In the genomic region with DNA sequence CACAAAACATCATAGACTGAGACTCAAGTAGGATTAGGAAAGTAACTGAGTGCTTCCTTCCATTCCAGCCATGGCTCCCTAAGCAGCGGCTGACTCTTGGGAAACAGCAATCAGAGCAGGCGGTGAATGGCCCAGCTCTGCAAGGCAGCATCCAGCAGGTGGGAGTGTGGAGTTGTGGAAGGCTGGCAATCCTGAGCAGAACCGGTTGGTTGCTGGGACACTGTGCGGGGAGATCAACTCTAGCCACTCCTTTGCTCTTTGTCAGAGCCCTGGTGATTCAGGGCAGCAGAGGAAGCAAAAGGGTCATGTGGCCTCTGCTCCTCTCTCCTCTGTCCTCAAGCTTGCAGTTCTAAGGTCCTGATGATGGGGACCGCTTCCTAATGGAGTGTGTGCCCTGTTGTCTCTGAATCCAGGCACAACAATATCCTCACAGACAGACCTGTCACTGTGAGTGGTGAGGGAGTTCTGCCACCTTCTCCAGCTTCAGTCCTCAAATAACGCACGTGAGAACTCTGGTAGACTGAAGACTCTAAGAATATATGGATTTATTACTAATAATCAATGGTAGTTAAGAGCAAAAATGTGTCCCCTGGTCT, we compare ENCODE assay signal across 9 mouse cellular contexts. TPM values are rescaled to one million over a fixed set of nuclear protein-coding genes. Genes with fewer than 3 reads are reported as not detected.
DNase-seq lines count a peak whose midpoint lies in the region; ATAC-seq and TF ChIP-seq lines count a peak whose summit lies in the region.
"Had no signal": no experiment of that assay in that cellular context is flagged by ENCODE, and none has a peak within 500 bp of the region (broad histone marks: within the 10 kb centered on the region; RNA-seq: fewer than 3 reads in every experiment).

No protein-coding gene starts in this region.

- 0 out of 2 replicates have a peak, but pooled peaks cover 3% of the 10 kb centered on the region for H3K4me1 ChIP-seq in hindbrain, embryonic 15.5 days (replicated peaks)

- WGBS in hindbrain, embryonic 15.5 days = 17% methylated on average over 7 of the region's 7 CpGs

- peak; percentile 84 for TF ChIP-seq CTCF in left cerebral cortex, adult 2 months (IDR thresholded peaks at IDR 0.05)

- H3K27me3 ChIP-seq in hindbrain, embryonic 15.5 days = no peaks in the 10 kb centered on the region

- DNase-seq in adipocyte (ENCODE audit: low spot score) = peak; percentile 69
- peak; percentile 66 to 71 for DNase-seq in cerebellum, postnatal 36 days
- DNase-seq in frontal cortex, postnatal 36 days (ENCODE audit: low spot score in 2 of 2) = peak; percentile 75 to 83
- peak; percentile 77 to 81 for DNase-seq in left cerebral cortex, adult 2 months (ENCODE audit: extremely low spot score in 1 of 2, low spot score in 2 of 2)
- peak; percentile 77 to 82 for DNase-seq in lung, postnatal 4 days
- DNase-seq in right cerebral cortex, postnatal 14 days = peak; percentile 81

- H3K4me3 ChIP-seq in hindbrain, embryonic 15.5 days = no peak overlapping the region
- no peak overlapping the region for H3K4me3 ChIP-seq in left cerebral cortex, adult 2 months

- H3K9ac ChIP-seq in hindbrain, embryonic 15.5 days = no peak overlapping the region

- no peaks in the 10 kb centered on the region for H3K9me3 ChIP-seq in hindbrain, embryonic 15.5 days

- no peaks in the 10 kb centered on the region for H3K36me3 ChIP-seq in hindbrain, embryonic 15.5 days

- H3K4me2 ChIP-seq in hindbrain, embryonic 15.5 days = peak overlapping the region; percentile 33; the same call in 1 of the 2 replicates

- H3K27ac ChIP-seq in hindbrain, embryonic 15.5 days (replicated peaks) = no peak overlapping the region
- no peak overlapping the region for H3K27ac ChIP-seq in left cerebral cortex, adult 2 months

- intact Hi-C loops in left cerebral cortex, adult 2 months (cut with DNase I) = loop anchor here (1.0 to 10.0 kb wide), 2 partner anchors 87 to 646 kb away; no protein-coding TSS in a partner anchor

- peak; percentile 93 for ATAC-seq in hindbrain, embryonic 15.5 days (ENCODE audit: low FRiP score, low read depth)
- no peak for ATAC-seq in megakaryocyte, adult 5-6 weeks (ENCODE audit: poor library complexity, severe bottlenecking)

RNA-seq across cellular contexts. Expression of a gene that starts 11.7 kb away (rescaled TPM):
- polyA plus RNA-seq in hindbrain, embryonic 15.5 days (2015; fragmentation: Nextera tagmentation; extraction: Ambion mirVana) = not detected in 2 replicates
- not detected for total RNA-seq in left cerebral cortex, adult 2 months (2021)
- total RNA-seq in megakaryocyte, adult 5-6 weeks (2015) = not detected in 2 replicates
- not detected in 2 replicates for total RNA-seq in megakaryocyte, adult 5-6 weeks (2017)
- polyA plus RNA-seq: gonadal fat pad, adult 2 months had no signal

RNA-seq across cellular contexts. Expression of a gene that starts 25.4 kb away (rescaled TPM):
- 47.4 and 50.6 TPM in 2 replicates for polyA plus RNA-seq in hindbrain, embryonic 15.5 days (2015; fragmentation: Nextera tagmentation; extraction: Ambion mirVana)
- total RNA-seq in left cerebral cortex, adult 2 months (2021) = 10 to 100 TPM; 23.8 to 27.9 TPM
- 0.58 and 1.5 TPM in 2 replicates for total RNA-seq in megakaryocyte, adult 5-6 weeks (2015)
- 0.77 and 1.4 TPM in 2 replicates for total RNA-seq in megakaryocyte, adult 5-6 weeks (2017)

Comparison
In these comparisons a context has a peak if more than half of its experiments do, and no peak if none do; other contexts are left out.
1. RNA of a gene that starts 25.4 kb away (total RNA-seq): 23.8 to 27.9 TPM in left cerebral cortex, adult 2 months; 0.58 to 1.5 TPM in megakaryocyte, adult 5-6 weeks; every median in the first group is over 4 times any median in the second.
2. Peak in every context shown above with its lines, with median percentiles within 50 percentile points of each other: DNase-seq.